Mouse (Mus musculus): ENCODE data around the gene Gm49510. TPM values are rescaled to one million over a fixed set of nuclear protein-coding genes. Genes with fewer than 3 reads are reported as not detected.

The Gm49510 gene
- polyA plus RNA-seq, 1 experiment: not detected

DNA sequence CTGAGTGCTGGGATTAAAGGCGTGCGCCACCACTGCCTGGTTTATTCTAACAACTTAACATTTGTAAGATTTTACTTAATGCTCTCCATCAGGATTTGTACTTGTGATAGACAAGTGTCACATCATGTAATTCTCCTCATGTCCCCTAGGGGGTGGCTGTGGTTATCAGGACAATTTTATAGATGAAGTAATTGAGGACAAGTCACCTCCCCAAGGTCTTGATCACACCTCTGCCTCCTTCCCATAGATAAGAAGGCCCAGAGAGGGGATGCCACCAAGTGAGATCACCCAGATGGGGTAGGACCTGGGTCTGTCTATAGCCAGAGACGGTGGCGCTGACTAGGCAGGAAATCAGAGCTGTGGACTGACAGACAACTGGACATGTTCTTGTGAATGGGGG is 56.9 kb downstream of the Gm49510 start:
- Histone ChIP-seq H3K27me3 (replicated peaks; ENCODE audit: control insufficient read depth, insufficient read depth, low read length) (no peaks in the 10 kb centered on the region), H3K4me1 (ENCODE audit: control insufficient read depth, insufficient read depth, low read length) (no peaks in the 10 kb centered on the region), H3K27ac (ENCODE audit: insufficient read depth, low read depth, low read length) (no peak overlapping the region), H3K36me3 (ENCODE audit: control insufficient read depth, insufficient read depth, low read length) (no peaks in the 10 kb centered on the region), H3K4me3 (ENCODE audit: insufficient read depth, low read depth, low read length) (no peak overlapping the region)
- WGBS: 74% methylated on average over 4 of the region's 4 CpGs
- peak; percentile 41 for DNase-seq
- no peak for TF ChIP-seq POLR2A (IDR thresholded peaks at IDR 0.05; ENCODE audit: low read depth, low read length)
- no peak for TF ChIP-seq CTCF (conservative IDR thresholded peaks at IDR 0.05; ENCODE audit: insufficient read depth, insufficient read length, low read depth, low read length)

DNA sequence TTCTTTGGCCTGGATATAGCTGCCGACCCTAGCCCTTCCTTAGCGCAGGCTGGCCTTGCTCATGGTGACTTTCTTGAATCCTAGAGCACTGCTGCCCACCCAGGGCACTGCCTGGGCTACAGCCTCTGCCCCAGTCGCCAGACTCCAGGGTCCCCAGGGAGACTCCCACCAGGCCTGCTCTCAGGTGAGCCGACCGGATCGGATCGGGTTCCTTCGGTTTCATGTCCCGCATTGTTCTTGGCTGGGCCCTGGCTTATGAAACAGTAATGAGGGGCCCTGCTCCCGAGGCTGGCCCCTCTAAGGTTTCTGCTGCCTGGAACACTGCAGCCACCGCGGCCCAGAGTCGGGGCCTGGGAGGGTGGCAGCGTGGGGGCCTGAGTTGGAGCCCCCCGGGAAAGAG is 57.6 kb downstream of the Gm49510 start:
- no peak overlapping the region for H3K4me3 ChIP-seq (ENCODE audit: insufficient read depth, low read depth, low read length)
- no peak for DNase-seq
- no peak overlapping the region for H3K27ac ChIP-seq (ENCODE audit: insufficient read depth, low read depth, low read length)
- H3K27me3 ChIP-seq (replicated peaks; ENCODE audit: control insufficient read depth, insufficient read depth, low read length): no peaks in the 10 kb centered on the region
- TF ChIP-seq CTCF (conservative IDR thresholded peaks at IDR 0.05; ENCODE audit: insufficient read depth, insufficient read length, low read depth, low read length): no peak
- no peak for TF ChIP-seq POLR2A (IDR thresholded peaks at IDR 0.05; ENCODE audit: low read depth, low read length)
- 49% methylated on average over 15 of the region's 15 CpGs for WGBS
- H3K4me1 ChIP-seq (ENCODE audit: control insufficient read depth, insufficient read depth, low read length): no peaks in the 10 kb centered on the region
- no peaks in the 10 kb centered on the region for H3K36me3 ChIP-seq (ENCODE audit: control insufficient read depth, insufficient read depth, low read length)

DNA sequence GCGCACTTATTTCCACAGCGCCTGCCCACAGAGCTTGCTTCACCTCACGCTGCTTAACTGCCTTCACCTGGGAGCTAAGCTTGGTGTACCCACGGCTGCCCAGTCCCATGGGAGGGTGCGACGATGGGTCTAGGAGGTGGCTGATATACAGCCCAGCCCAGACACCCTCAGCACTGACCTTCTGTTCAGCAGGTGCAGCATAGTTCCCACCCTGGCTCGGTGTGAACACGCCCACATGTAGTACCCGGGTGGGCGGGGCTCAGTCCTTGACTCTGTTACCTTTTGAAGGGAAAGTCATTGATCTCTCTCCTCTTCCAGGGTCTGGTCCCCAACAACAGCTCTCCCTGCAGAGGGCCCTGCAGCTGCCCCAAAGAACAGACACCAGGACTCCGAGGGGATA is 60.1 kb downstream of the Gm49510 start:
- H3K4me1 ChIP-seq (ENCODE audit: control insufficient read depth, insufficient read depth, low read length): no peaks in the 10 kb centered on the region
- H3K27ac ChIP-seq (ENCODE audit: insufficient read depth, low read depth, low read length): no peak overlapping the region
- no peak overlapping the region for H3K4me3 ChIP-seq (ENCODE audit: insufficient read depth, low read depth, low read length)
- WGBS: 86% methylated on average over 11 of the region's 11 CpGs
- no peaks in the 10 kb centered on the region for H3K36me3 ChIP-seq (ENCODE audit: control insufficient read depth, insufficient read depth, low read length)
- TF ChIP-seq CTCF (conservative IDR thresholded peaks at IDR 0.05; ENCODE audit: insufficient read depth, insufficient read length, low read depth, low read length) (no peak), POLR2A (IDR thresholded peaks at IDR 0.05; ENCODE audit: low read depth, low read length) (no peak)
- no peaks in the 10 kb centered on the region for H3K27me3 ChIP-seq (replicated peaks; ENCODE audit: control insufficient read depth, insufficient read depth, low read length)
- DNase-seq: no peak

DNA sequence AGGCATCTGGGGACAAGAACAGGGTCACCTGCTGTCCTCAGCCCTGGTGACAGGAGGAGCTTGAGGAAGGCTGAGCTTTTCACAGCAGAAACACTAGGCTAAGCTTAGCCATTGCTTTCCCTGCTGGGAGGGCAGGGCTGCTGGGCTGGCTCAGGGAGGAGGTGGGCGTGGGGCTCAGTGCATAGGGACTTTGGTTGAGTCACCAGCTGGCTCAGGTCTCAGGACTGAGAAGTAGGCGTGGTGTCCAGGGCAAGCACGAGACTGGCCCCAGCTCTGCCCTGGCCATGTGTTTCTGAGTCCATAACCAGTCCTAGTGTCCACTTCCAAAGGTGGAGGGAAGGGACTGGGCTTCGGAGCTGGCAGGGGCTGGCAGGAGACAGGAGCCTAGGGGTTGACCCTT is 60.6 kb downstream of the Gm49510 start:
- 67% methylated on average over 4 of the region's 4 CpGs for WGBS
- DNase-seq: no peak
- Histone ChIP-seq H3K4me1 (ENCODE audit: control insufficient read depth, insufficient read depth, low read length) (no peaks in the 10 kb centered on the region), H3K4me3 (ENCODE audit: insufficient read depth, low read depth, low read length) (no peak overlapping the region), H3K27me3 (replicated peaks; ENCODE audit: control insufficient read depth, insufficient read depth, low read length) (no peaks in the 10 kb centered on the region), H3K27ac (ENCODE audit: insufficient read depth, low read depth, low read length) (no peak overlapping the region), H3K36me3 (ENCODE audit: control insufficient read depth, insufficient read depth, low read length) (no peaks in the 10 kb centered on the region)
- no peak for TF ChIP-seq POLR2A (IDR thresholded peaks at IDR 0.05; ENCODE audit: low read depth, low read length)
- TF ChIP-seq CTCF (conservative IDR thresholded peaks at IDR 0.05; ENCODE audit: insufficient read depth, insufficient read length, low read depth, low read length): no peak

DNA sequence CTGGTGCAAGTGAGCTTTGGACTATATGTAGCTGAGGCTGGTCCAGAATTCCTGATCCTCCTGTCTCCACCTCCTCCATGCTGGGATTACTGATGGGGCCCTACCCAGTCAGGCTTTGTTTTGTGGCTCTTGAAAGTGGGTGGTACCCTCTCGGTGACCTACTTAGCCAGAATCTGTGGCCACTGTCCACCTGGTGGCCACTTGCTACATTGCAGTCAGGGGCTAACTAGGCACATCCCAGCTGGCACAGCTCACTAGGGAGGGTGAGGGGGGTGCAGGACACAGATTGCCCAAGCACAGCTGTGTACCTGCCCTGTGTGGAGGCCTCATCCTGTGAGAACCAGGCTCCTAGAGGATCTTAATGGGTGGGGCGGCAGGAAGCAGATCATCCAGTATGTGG is 63.4 kb downstream of the Gm49510 start:
- no peak overlapping the region for H3K27ac ChIP-seq (ENCODE audit: insufficient read depth, low read depth, low read length)
- H3K36me3 ChIP-seq (ENCODE audit: control insufficient read depth, insufficient read depth, low read length): no peaks in the 10 kb centered on the region
- WGBS: 12% methylated on average over 2 of the region's 2 CpGs
- no peak overlapping the region for H3K4me3 ChIP-seq (ENCODE audit: insufficient read depth, low read depth, low read length)
- peak; percentile 73 for DNase-seq
- no peaks in the 10 kb centered on the region for H3K27me3 ChIP-seq (replicated peaks; ENCODE audit: control insufficient read depth, insufficient read depth, low read length)
- TF ChIP-seq POLR2A (IDR thresholded peaks at IDR 0.05; ENCODE audit: low read depth, low read length) (no peak), CTCF (conservative IDR thresholded peaks at IDR 0.05; ENCODE audit: insufficient read depth, insufficient read length, low read depth, low read length) (peak; percentile 88)
- no peaks in the 10 kb centered on the region for H3K4me1 ChIP-seq (ENCODE audit: control insufficient read depth, insufficient read depth, low read length)

Other genes starting within 250 kb of the Gm49510 start
- 0.03 and 0.04 TPM in 2 replicates for gene Elfn2, start 180.9 kb upstream of the Gm49510 start, polyA plus RNA-seq (2012; rRNA removed)
- 15.7 and 16.6 TPM in 2 replicates for gene Mfng, start 126.2 kb upstream of the Gm49510 start, polyA plus RNA-seq (2012; rRNA removed)
- gene Card10, start 96.6 kb upstream of the Gm49510 start, polyA plus RNA-seq (2012; rRNA removed): 80.4 and 93.7 TPM in 2 replicates
- gene Cdc42ep1, start 57.0 kb upstream of the Gm49510 start, polyA plus RNA-seq (2012; rRNA removed): 59.2 and 66.7 TPM in 2 replicates
- 0.24 and 0.25 TPM in 2 replicates for gene Lgals2, start 44.1 kb upstream of the Gm49510 start, polyA plus RNA-seq (2012; rRNA removed)
- gene Gga1, start 22.5 kb upstream of the Gm49510 start, polyA plus RNA-seq (2012; rRNA removed): 56.5 and 68.1 TPM in 2 replicates
- 26.2 and 30.0 TPM in 2 replicates for gene Sh3bp1, start 101 bp downstream of the Gm49510 start, polyA plus RNA-seq (2012; rRNA removed)
- gene Pdxp, start 14.3 kb downstream of the Gm49510 start, polyA plus RNA-seq (2012; rRNA removed): 1.7 and 1.9 TPM in 2 replicates
- gene Lgals1, start 27.1 kb downstream of the Gm49510 start, polyA plus RNA-seq (2012; rRNA removed): 310 and 318 TPM in 2 replicates
- gene Nol12, start 35.3 kb downstream of the Gm49510 start, polyA plus RNA-seq (2012; rRNA removed): 19.3 and 24.1 TPM in 2 replicates
- 41.8 and 47.6 TPM in 2 replicates for gene Triobp, start 48.1 kb downstream of the Gm49510 start, polyA plus RNA-seq (2012; rRNA removed)
- gene H1f0, start 128.8 kb downstream of the Gm49510 start, polyA plus RNA-seq (2012; rRNA removed): 123 and 145 TPM in 2 replicates
- gene Galr3, start 142.2 kb downstream of the Gm49510 start, polyA plus RNA-seq (2012; rRNA removed): 0.64 and 1.2 TPM in 2 replicates
- 38.9 and 52.2 TPM in 2 replicates for gene Ankrd54, start 163.2 kb downstream of the Gm49510 start, polyA plus RNA-seq (2012; rRNA removed)
- gene Eif3l, start 175.5 kb downstream of the Gm49510 start, polyA plus RNA-seq (2012; rRNA removed): 172 and 183 TPM in 2 replicates
- gene Micall1, start 209.2 kb downstream of the Gm49510 start, polyA plus RNA-seq (2012; rRNA removed): 23.3 and 24.5 TPM in 2 replicates
- 50.3 and 74.9 TPM in 2 replicates for gene Polr2f, start 241.3 kb downstream of the Gm49510 start, polyA plus RNA-seq (2012; rRNA removed)
- 18.8 and 19.6 TPM in 2 replicates for gene 1700088E04Rik, start 241.6 kb downstream of the Gm49510 start, polyA plus RNA-seq (2012; rRNA removed)

Measured in kidney, adult 2 months (tissue).